Mouse (Mus musculus) intestine, postnatal 0 days (tissue): ENCODE measurements around the gene Tlcd1. TPM values are rescaled to one million over a fixed set of nuclear protein-coding genes. Genes with fewer than 3 reads are reported as not detected.

Experiments
- ATAC-seq: fragments of 200-750 bp; cut with Nextera tagmentation; 2 replicates; pipeline ENCODE4 v1.8.0; 2017; ENCODE audit warnings: mild to moderate bottlenecking, moderate TSS enrichment, moderate library complexity
- H3K27ac ChIP-seq: fragments of 300-500 bp; sonication (generic); 2 replicates; pipeline ENCODE4 v1.5.1; 2014; ENCODE audit warnings: mild to moderate bottlenecking, low read depth, low read length, moderate library complexity
- H3K27me3 ChIP-seq: fragments of 300-500 bp; sonication (generic); replicated peaks from 2 replicates; pipeline ENCODE4 v1.6.1; 2014; ENCODE audit warnings: low read length, mixed read lengths; ENCODE audit not compliant: control insufficient read depth, insufficient read depth
- H3K36me3 ChIP-seq: fragments of 300-500 bp; sonication (generic); 2 replicates; pipeline ENCODE4 v1.6.1; 2014; ENCODE audit warnings: mild to moderate bottlenecking, moderate library complexity; ENCODE audit not compliant: control insufficient read depth, insufficient read depth
- H3K4me1 ChIP-seq: fragments of 300-500 bp; sonication (generic); replicated peaks from 2 replicates; pipeline ENCODE4 v1.6.1; 2014; ENCODE audit warnings: antibody characterized with exemption, low read length, mixed read lengths; ENCODE audit not compliant: control insufficient read depth, insufficient read depth
- H3K4me2 ChIP-seq: fragments of 300-500 bp; sonication (generic); replicated peaks from 2 replicates; pipeline ENCODE4 v1.6.1; 2014; ENCODE audit warnings: low read depth, mild to moderate bottlenecking, moderate library complexity
- H3K4me3 ChIP-seq: fragments of 300-500 bp; sonication (generic); 2 replicates; pipeline ENCODE4 v1.5.1; 2014; ENCODE audit warnings: low read depth, low read length
- H3K9ac ChIP-seq: fragments of 300-500 bp; sonication (generic); 2 replicates; pipeline ENCODE4 v1.6.1; 2014; ENCODE audit warnings: mild to moderate bottlenecking, low read depth, low read length
- H3K9me3 ChIP-seq: fragments of 300-500 bp; sonication (generic); 2 replicates; pipeline ENCODE4 v1.6.1; 2016; ENCODE audit warnings: mixed run types; ENCODE audit not compliant: control insufficient read depth
- CTCF ChIP-seq: sonication (generic); IDR thresholded peaks from 2 replicates; pipeline ENCODE4 v1.5.1; 2016; ENCODE audit warnings: low read depth, mild to moderate bottlenecking, control low read depth, antibody characterized with exemption, moderate library complexity
- WGBS: fragments of 180-500 bp; shearing (Covaris S2); extraction: QIAGEN DNeasy Blood & Tissue Kit; methylation state at CpG from one replicate; pipeline ENCODE4 v1.1.7; 2014; 5-methylcytosine and 5-hydroxymethylcytosine counted together
- polyA plus RNA-seq: library from polyadenylated mRNA; unstranded; fragments of >200 nt; fragmentation: Nextera tagmentation; extraction: Ambion mirVana; gene quantifications from 2 replicates; pipeline ENCODE4 v1.2.1, GENCODE M21; 2015

The Tlcd1 gene
- polyA plus RNA-seq, 1 experiment from 2014 or later, result 14.1 TPM

GRCm38 (mm10) chr11:78177903-78178858, 1.7 kb downstream of the Tlcd1 start:
- TF ChIP-seq CTCF, result peak; percentile 100
- WGBS, result under 1% methylated on average over 71 of the region's 84 CpGs

GRCm38 (mm10) chr11:78178859-78179437, 2.4 kb downstream of the Tlcd1 start:
- no peaks in the 10 kb centered on the region for H3K9me3 ChIP-seq
- H3K27me3 ChIP-seq, result no peaks in the 10 kb centered on the region
- H3K36me3 ChIP-seq, result peaks cover 19% of the 10 kb centered on the region
- no peaks in the 10 kb centered on the region for H3K4me1 ChIP-seq
- ATAC-seq, result peak; percentile 2; the same call in 1 of the 2 replicates
- peak overlapping the region; percentile 92 for H3K27ac ChIP-seq
- no peak for TF ChIP-seq CTCF
- H3K4me3 ChIP-seq, result peak overlapping the region; percentile 69
- H3K4me2 ChIP-seq, result peak overlapping the region; percentile 94
- H3K9ac ChIP-seq, result peak overlapping the region; percentile 65
- 2% methylated on average over 29 of the region's 29 CpGs for WGBS

More at GRCm38 (mm10) chr11:78177903-78178858, 1.7 kb downstream of the Tlcd1 start:
- Histone ChIP-seq H3K4me3 (peak overlapping the region; percentile 69), H3K4me2 (peak overlapping the region; percentile 94), H3K9me3 (no peaks in the 10 kb centered on the region), H3K36me3 (peaks cover 19% of the 10 kb centered on the region), H3K9ac (peak overlapping the region; percentile 65), H3K4me1 (no peaks in the 10 kb centered on the region), H3K27me3 (no peaks in the 10 kb centered on the region), H3K27ac (peak overlapping the region; percentile 92)
- ATAC-seq, result peak; percentile 83

- peak overlapping the region; percentile 94 for H3K4me2 ChIP-seq
- no peak for TF ChIP-seq CTCF
- no peak overlapping the region for H3K27ac ChIP-seq
- H3K9ac ChIP-seq, result no peak overlapping the region
- H3K4me3 ChIP-seq, result peak overlapping the region; percentile 69
- no peaks in the 10 kb centered on the region for H3K27me3 ChIP-seq
- no peaks in the 10 kb centered on the region for H3K4me1 ChIP-seq
- 19% methylated on average over 8 of the region's 8 CpGs for WGBS
- H3K9me3 ChIP-seq, result no peaks in the 10 kb centered on the region
- peaks cover 19% of the 10 kb centered on the region for H3K36me3 ChIP-seq
- ATAC-seq, result no peak
Measured at GRCm38 (mm10) chr11:78179438-78179999, 3.0 kb downstream of the Tlcd1 start.

GRCm38 (mm10) chr11:78180081-78180761, 3.7 kb downstream of the Tlcd1 start:
- 55% methylated on average over 6 of the region's 6 CpGs for WGBS
- Histone ChIP-seq H3K4me2 (no peak overlapping the region), H3K9me3 (no peaks in the 10 kb centered on the region), H3K36me3 (peaks cover 19% of the 10 kb centered on the region), H3K27ac (peak overlapping the region; percentile 15; the same call in 1 of the 2 replicates), H3K27me3 (no peaks in the 10 kb centered on the region), H3K4me1 (no peaks in the 10 kb centered on the region), H3K9ac (no peak overlapping the region), H3K4me3 (no peak overlapping the region)
- no peak for TF ChIP-seq CTCF
- no peak for ATAC-seq

GRCm38 (mm10) chr11:78181830-78182357, 5.4 kb downstream of the Tlcd1 start:
- H3K9me3 ChIP-seq, result no peaks in the 10 kb centered on the region
- no peak overlapping the region for H3K9ac ChIP-seq
- H3K36me3 ChIP-seq, result peaks cover 19% of the 10 kb centered on the region
- no peaks in the 10 kb centered on the region for H3K27me3 ChIP-seq
- no peak overlapping the region for H3K27ac ChIP-seq
- 33% methylated on average over 2 of the region's 2 CpGs for WGBS
- H3K4me3 ChIP-seq, result peak overlapping the region; percentile 93
- TF ChIP-seq CTCF, result no peak
- H3K4me2 ChIP-seq, result peak overlapping the region; percentile 79
- no peak for ATAC-seq
- H3K4me1 ChIP-seq, result no peaks in the 10 kb centered on the region
